Mouse (Mus musculus) embryonic facial prominence, embryonic 14.5 days (tissue): ENCODE measurements around the gene Adad2. TPM values are rescaled to one million over a fixed set of nuclear protein-coding genes. Genes with fewer than 3 reads are reported as not detected.

Experiments
- ATAC-seq: fragments of 200-750 bp; cut with Nextera tagmentation; 2 replicates; pipeline ENCODE4 v1.8.0; 2017; ENCODE audit warnings: low read depth, moderate number of reproducible peaks, moderate TSS enrichment
- DNase-seq: peaks from one replicate; pipeline ENCODE4 v3.0.0-alpha.2; 2015; ENCODE audit warnings: low spot score
- H3K27ac ChIP-seq: fragments of 300-500 bp; sonication (generic); replicated peaks from 2 replicates; pipeline ENCODE4 v1.5.1; 2014; ENCODE audit warnings: low read depth, mild to moderate bottlenecking, low read length, moderate library complexity
- H3K27me3 ChIP-seq: fragments of 300-500 bp; sonication (generic); replicated peaks from 2 replicates; pipeline ENCODE4 v1.6.1; 2014; ENCODE audit warnings: low read length; ENCODE audit not compliant: control insufficient read depth, insufficient read depth
- H3K36me3 ChIP-seq: fragments of 300-500 bp; sonication (generic); 2 replicates; pipeline ENCODE4 v1.6.1; 2014; ENCODE audit warnings: low read length, mixed read lengths; ENCODE audit not compliant: control insufficient read depth, insufficient read depth
- H3K4me1 ChIP-seq: fragments of 300-500 bp; sonication (generic); 2 replicates; pipeline ENCODE4 v1.6.1; 2014; ENCODE audit warnings: antibody characterized with exemption, low read length; ENCODE audit not compliant: control insufficient read depth, insufficient read depth
- H3K4me2 ChIP-seq: fragments of 300-500 bp; sonication (generic); 2 replicates; pipeline ENCODE4 v1.6.1; 2014; ENCODE audit warnings: low read depth, mild to moderate bottlenecking, low read length, moderate library complexity, mixed read lengths
- H3K4me3 ChIP-seq: fragments of 300-500 bp; sonication (generic); 2 replicates; pipeline ENCODE4 v1.5.1; 2014; ENCODE audit warnings: low read depth, mild to moderate bottlenecking, low read length
- H3K9ac ChIP-seq: fragments of 300-500 bp; sonication (generic); 2 replicates; pipeline ENCODE4 v1.6.1; 2014; ENCODE audit warnings: low read depth, mild to moderate bottlenecking, low read length, moderate library complexity, mixed read lengths
- H3K9me3 ChIP-seq: fragments of 300-500 bp; sonication (generic); 2 replicates; pipeline ENCODE4 v1.6.1; 2016; ENCODE audit warnings: low read length; ENCODE audit not compliant: control insufficient read depth
- WGBS: fragments of 180-500 bp; shearing (Covaris S2); extraction: QIAGEN DNeasy Blood & Tissue Kit; methylation state at CpG from one replicate; pipeline ENCODE4 v1.1.7; 2014; 5-methylcytosine and 5-hydroxymethylcytosine counted together
- polyA plus RNA-seq: library from polyadenylated mRNA; unstranded; fragments of >200 nt; fragmentation: Nextera tagmentation; extraction: Ambion mirVana; gene quantifications from 2 replicates; pipeline ENCODE4 v1.2.1, GENCODE M21; 2014

Gene Adad2
- polyA plus RNA-seq, 1 experiment from 2014 or later = 0.14 TPM

- H3K4me2 ChIP-seq = no peak overlapping the region
- 44% methylated on average over 2 of the region's 2 CpGs for WGBS
- DNase-seq = peak; percentile 36
- no peaks in the 10 kb centered on the region for H3K27me3 ChIP-seq
- H3K36me3 ChIP-seq = no peaks in the 10 kb centered on the region
- H3K4me3 ChIP-seq = no peak overlapping the region
- peak; percentile 55 for ATAC-seq
- H3K9ac ChIP-seq = no peak overlapping the region
- H3K9me3 ChIP-seq = no peaks in the 10 kb centered on the region
- H3K27ac ChIP-seq = no peak overlapping the region
- H3K4me1 ChIP-seq = no peaks in the 10 kb centered on the region; the same call in 1 of the 2 replicates
Observed at GRCm38 (mm10) chr8:119651324-119651723, 38.8 kb downstream of the Adad2 start.

DNA sequence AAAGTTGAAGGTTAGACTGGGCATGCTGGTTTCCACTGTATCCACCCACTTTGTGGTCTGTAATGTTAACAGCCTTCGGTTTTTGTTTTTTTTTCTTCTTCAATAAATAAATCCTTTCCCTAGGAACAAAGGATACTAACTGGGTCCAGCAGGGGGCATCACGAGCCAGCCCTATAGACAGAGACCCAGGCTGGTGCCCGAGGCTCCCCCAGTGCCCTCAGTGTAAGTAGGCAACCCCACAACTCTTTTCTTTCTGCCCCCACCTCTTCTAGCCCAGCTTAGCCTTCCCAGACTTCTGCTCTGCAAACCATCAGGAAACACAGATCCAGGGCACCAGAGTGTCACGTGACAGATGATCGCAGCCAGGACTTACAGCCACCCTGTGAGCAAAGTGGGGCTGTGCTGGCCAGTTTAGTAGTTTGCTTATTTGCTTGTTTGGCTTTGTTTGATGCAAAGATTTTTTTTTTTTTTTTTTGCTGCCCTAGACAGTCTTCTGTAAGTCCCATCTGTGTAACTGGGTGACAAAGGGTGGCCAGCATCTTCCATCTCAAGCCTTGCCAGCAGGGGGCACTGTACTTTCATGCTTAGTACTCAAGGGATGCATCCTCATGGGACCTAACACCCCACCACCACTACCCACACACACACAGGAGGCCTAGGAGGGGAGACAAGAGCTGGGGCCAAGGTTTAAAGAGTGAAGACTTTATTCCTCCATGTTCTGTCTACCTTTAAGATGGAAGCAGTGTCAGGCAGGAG, 44.3 kb downstream of the Adad2 start:
- no peak for ATAC-seq
- Histone ChIP-seq H3K4me3 (no peak overlapping the region), H3K27me3 (no peaks in the 10 kb centered on the region), H3K27ac (no peak overlapping the region), H3K36me3 (no peaks in the 10 kb centered on the region), H3K9me3 (no peaks in the 10 kb centered on the region), H3K4me2 (no peak overlapping the region), H3K4me1 (0 out of 2 replicates have a peak, but pooled peaks cover 5% of the 10 kb centered on the region), H3K9ac (no peak overlapping the region)
- no peak for DNase-seq
- 44% methylated on average over 5 of the region's 5 CpGs for WGBS

GRCm38 (mm10) chr8:119661081-119661480, 48.5 kb downstream of the Adad2 start:
- WGBS = 2% methylated on average over 6 of the region's 9 CpGs
- H3K4me3 ChIP-seq = no peak overlapping the region
- H3K4me2 ChIP-seq = no peak overlapping the region
- H3K9ac ChIP-seq = no peak overlapping the region; the same call in 1 of the 2 replicates
- no peaks in the 10 kb centered on the region for H3K9me3 ChIP-seq
- no peak overlapping the region for H3K27ac ChIP-seq
- peak; percentile 71; the same call in 1 of the 2 replicates for ATAC-seq
- peak; percentile 61 for DNase-seq
- no peaks in the 10 kb centered on the region for H3K27me3 ChIP-seq
- 0 out of 2 replicates have a peak, but pooled peaks cover 5% of the 10 kb centered on the region for H3K4me1 ChIP-seq
- no peaks in the 10 kb centered on the region for H3K36me3 ChIP-seq

DNA sequence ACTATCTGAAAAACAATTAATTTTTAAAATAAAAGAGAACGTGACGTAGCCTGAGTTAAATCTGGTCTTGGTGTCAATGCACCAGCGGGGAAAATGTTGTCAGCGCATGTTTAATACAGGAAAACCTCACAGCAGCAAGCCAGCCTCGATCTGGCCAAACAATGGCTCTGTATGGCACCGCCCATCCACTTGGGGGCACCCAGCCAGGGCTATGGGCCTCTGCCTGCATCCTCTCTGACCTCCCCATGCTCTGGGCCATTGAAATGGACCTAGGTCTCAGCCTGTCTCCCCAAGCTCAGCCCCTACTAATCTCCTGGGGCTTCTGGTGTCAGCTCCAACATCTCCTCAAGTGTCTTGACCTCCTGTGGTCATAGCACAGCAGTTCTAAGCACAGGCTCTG, 49.3 kb downstream of the Adad2 start:
- WGBS = 65% methylated on average over 6 of the region's 6 CpGs

DNA sequence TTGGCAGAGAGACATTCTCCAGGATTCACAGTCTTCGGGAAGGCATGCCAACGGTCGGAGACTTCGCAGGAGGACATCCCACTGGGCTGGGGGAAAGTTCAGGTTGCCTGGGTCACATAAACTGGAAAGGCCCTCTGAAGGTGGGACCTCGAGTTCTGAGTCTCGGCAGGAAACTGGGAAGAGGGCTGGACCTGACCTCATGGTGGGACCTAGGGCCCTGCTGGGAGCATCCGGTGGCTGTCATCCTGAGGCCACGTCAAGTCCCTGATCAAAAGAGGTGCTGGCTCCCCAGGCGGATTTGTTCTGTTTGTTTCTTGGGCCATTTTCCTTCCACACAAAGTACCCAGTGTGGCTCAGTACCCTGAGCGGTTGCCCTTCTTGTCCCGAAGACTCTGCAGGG, 50.9 kb downstream of the Adad2 start:
- no peak overlapping the region for H3K27ac ChIP-seq
- WGBS = 41% methylated on average over 11 of the region's 11 CpGs
- 0 out of 2 replicates have a peak, but pooled peaks cover 5% of the 10 kb centered on the region for H3K4me1 ChIP-seq
- H3K4me3 ChIP-seq = no peak overlapping the region
- no peak overlapping the region for H3K9ac ChIP-seq
- ATAC-seq (no peak), DNase-seq (no peak)
- no peaks in the 10 kb centered on the region for H3K9me3 ChIP-seq
- H3K36me3 ChIP-seq = no peaks in the 10 kb centered on the region
- no peak overlapping the region for H3K4me2 ChIP-seq
- H3K27me3 ChIP-seq = 0 out of 2 replicates have a peak, but pooled peaks cover 3% of the 10 kb centered on the region

More for the DNA sequence above, 49.3 kb downstream of the Adad2 start:
- ATAC-seq (no peak), DNase-seq (no peak)
- 0 out of 2 replicates have a peak, but pooled peaks cover 5% of the 10 kb centered on the region for H3K4me1 ChIP-seq
- H3K27me3 ChIP-seq = 0 out of 2 replicates have a peak, but pooled peaks cover 3% of the 10 kb centered on the region
- H3K4me2 ChIP-seq = no peak overlapping the region
- H3K9ac ChIP-seq = no peak overlapping the region
- no peaks in the 10 kb centered on the region for H3K9me3 ChIP-seq
- H3K4me3 ChIP-seq = no peak overlapping the region
- H3K36me3 ChIP-seq = no peaks in the 10 kb centered on the region
- H3K27ac ChIP-seq = no peak overlapping the region

- Histone ChIP-seq H3K27ac (no peak overlapping the region), H3K27me3 (0 out of 2 replicates have a peak, but pooled peaks cover 3% of the 10 kb centered on the region), H3K4me3 (no peak overlapping the region), H3K9ac (no peak overlapping the region), H3K4me1 (0 out of 2 replicates have a peak, but pooled peaks cover 5% of the 10 kb centered on the region), H3K4me2 (no peak overlapping the region), H3K9me3 (no peaks in the 10 kb centered on the region), H3K36me3 (no peaks in the 10 kb centered on the region)
- 71% methylated on average over 4 of the region's 6 CpGs for WGBS
- no peak for ATAC-seq
- DNase-seq = no peak
Observed at GRCm38 (mm10) chr8:119665270-119665669, 52.7 kb downstream of the Adad2 start.

Other genes starting within 250 kb of the Adad2 start
- 17.4 and 17.7 TPM in 2 replicates for gene Mlycd, start 217.9 kb upstream of the Adad2 start, polyA plus RNA-seq
- gene Osgin1, start 178.6 kb upstream of the Adad2 start, polyA plus RNA-seq = 1.7 and 2.1 TPM in 2 replicates
- gene Necab2, start 166.0 kb upstream of the Adad2 start, polyA plus RNA-seq = 3.2 and 3.7 TPM in 2 replicates
- 0.17 TPM in 1 of 2 replicates, not detected in the other for gene Slc38a8, start 111.0 kb upstream of the Adad2 start, polyA plus RNA-seq
- 110 and 124 TPM in 2 replicates for gene Mbtps1, start 54.0 kb upstream of the Adad2 start, polyA plus RNA-seq
- gene Hsdl1, start 37.6 kb upstream of the Adad2 start, polyA plus RNA-seq = 34.0 and 37.1 TPM in 2 replicates
- 0.83 and 2.5 TPM in 2 replicates for gene Dnaaf1, start 37.5 kb upstream of the Adad2 start, polyA plus RNA-seq
- gene Taf1c, start 7.5 kb upstream of the Adad2 start, polyA plus RNA-seq = 7.9 and 11.3 TPM in 2 replicates
- 0.28 and 0.48 TPM in 2 replicates for gene Kcng4, start 22.9 kb downstream of the Adad2 start, polyA plus RNA-seq
- gene Wfdc1, start 53.6 kb downstream of the Adad2 start, polyA plus RNA-seq = 2.0 and 3.5 TPM in 2 replicates
- 1.3 and 1.8 TPM in 2 replicates for gene Atp2c2, start 87.3 kb downstream of the Adad2 start, polyA plus RNA-seq
- 5.4 and 5.5 TPM in 2 replicates for gene Tldc1, start 165.7 kb downstream of the Adad2 start, polyA plus RNA-seq
- gene Cotl1, start 227.8 kb downstream of the Adad2 start, polyA plus RNA-seq = 255 and 299 TPM in 2 replicates
- 8.6 and 10.1 TPM in 2 replicates for gene Klhl36, start 249.5 kb downstream of the Adad2 start, polyA plus RNA-seq